8 mouse cellular contexts compared by ENCODE assay signal in the genomic region with DNA sequence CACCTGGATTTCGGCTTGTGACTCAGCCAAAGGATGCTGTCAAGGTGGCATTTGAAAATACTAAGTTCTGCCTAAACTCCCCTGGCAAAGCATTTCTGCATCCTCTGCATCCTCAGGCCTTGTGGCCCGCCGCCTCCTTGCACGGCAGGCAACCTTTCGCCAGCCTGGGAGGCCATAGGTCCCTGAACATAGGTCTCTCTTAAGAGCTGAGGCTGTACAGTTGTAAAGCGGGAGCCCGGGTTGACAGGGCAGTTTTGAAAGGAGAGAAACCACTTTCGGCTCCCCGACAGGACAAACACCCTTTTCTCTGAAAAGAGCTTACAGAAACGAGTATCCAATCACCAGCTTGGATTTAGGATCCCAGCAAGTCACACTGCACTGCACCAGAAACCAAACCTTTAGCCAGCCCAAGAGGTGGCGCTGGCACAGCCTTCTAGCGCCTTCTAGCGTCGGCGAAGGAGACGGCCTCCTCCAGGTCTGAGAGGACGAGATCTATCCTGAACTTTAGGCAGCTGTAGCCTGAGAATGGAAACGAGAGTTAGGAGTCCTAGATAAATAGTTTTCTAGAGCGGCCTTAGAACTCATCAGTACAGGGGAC. TPM values are rescaled to one million over a fixed set of nuclear protein-coding genes. Genes with fewer than 3 reads are reported as not detected.
DNase-seq lines count a peak whose midpoint lies in the region; ATAC-seq and TF ChIP-seq lines count a peak whose summit lies in the region.

No protein-coding gene starts in this region.

- H3K36me3 ChIP-seq in intestine, postnatal 0 days (ENCODE audit: control insufficient read depth, insufficient read depth) = no peaks in the 10 kb centered on the region
- no peaks in the 10 kb centered on the region for H3K36me3 ChIP-seq in midbrain, embryonic 10.5 days
- no peaks in the 10 kb centered on the region for H3K36me3 ChIP-seq in small intestine, adult 2 months (ENCODE audit: control insufficient read depth, insufficient read depth, low read length)

- H3K27me3 ChIP-seq in intestine, postnatal 0 days (replicated peaks; ENCODE audit: control insufficient read depth, insufficient read depth, low read length) = no peaks in the 10 kb centered on the region
- no peaks in the 10 kb centered on the region for H3K27me3 ChIP-seq in midbrain, embryonic 10.5 days (ENCODE audit: low read depth, poor library complexity, severe bottlenecking)
- H3K27me3 ChIP-seq in small intestine, adult 2 months (ENCODE audit: control insufficient read depth, insufficient read depth, low read length) = no peaks in the 10 kb centered on the region

- peak overlapping the region; percentile 44 for H3K4me2 ChIP-seq in intestine, postnatal 0 days (replicated peaks; ENCODE audit: low read depth)

- H3K9me3 ChIP-seq in intestine, postnatal 0 days (ENCODE audit: control insufficient read depth) = peaks cover 5% of the 10 kb centered on the region; the same call in 1 of the 2 replicates
- no peaks in the 10 kb centered on the region for H3K9me3 ChIP-seq in midbrain, embryonic 10.5 days (replicated peaks)

- peak; percentile 72 for ATAC-seq in intestine, postnatal 0 days

- TF ChIP-seq CTCF in intestine, postnatal 0 days (IDR thresholded peaks at IDR 0.05; ENCODE audit: low read depth) = peak; percentile 99
- peak; percentile 99 for TF ChIP-seq CTCF in small intestine, adult 2 months (IDR thresholded peaks at IDR 0.05; ENCODE audit: extremely low read depth, insufficient read length, insufficient replicate concordance, low read depth, low read length)

- WGBS in intestine, postnatal 0 days = 17% methylated on average over 19 of the region's 19 CpGs
- WGBS in midbrain, embryonic 10.5 days = 9% methylated on average over 19 of the region's 19 CpGs
- WGBS in small intestine, adult 2 months = 17% methylated on average over 19 of the region's 19 CpGs

- H3K4me3 ChIP-seq in intestine, postnatal 0 days (ENCODE audit: low read depth, low read length) = no peak overlapping the region
- peak overlapping the region; percentile 44 for H3K4me3 ChIP-seq in midbrain, embryonic 10.5 days
- H3K4me3 ChIP-seq in small intestine, adult 2 months (ENCODE audit: low read depth, low read length) = no peak overlapping the region

- intact Hi-C loops in left cerebral cortex, postnatal 36 days (cut with DNase I) = loop anchor here (1.0 kb wide), 1 partner anchor 126 kb away; no protein-coding TSS in a partner anchor

- DNase-seq in 3T3-L1 (ENCODE audit: low read depth, low spot score) = peak; percentile 84
- DNase-seq in adrenal gland, adult 8-10 months = peak; percentile 50
- DNase-seq in embryo, embryonic 11.5 days (ENCODE audit: low read depth, low spot score) = peak; percentile 67
- DNase-seq in heart, adult 11 months = peak; percentile 95
- peak; percentile 63 for DNase-seq in left cerebral cortex, postnatal 36 days (ENCODE audit: low spot score in 2 of 2)
- DNase-seq in midbrain, embryonic 10.5 days (ENCODE audit: low spot score) = peak; percentile 83

- H3K4me1 ChIP-seq in intestine, postnatal 0 days (replicated peaks; ENCODE audit: control insufficient read depth, insufficient read depth, low read length) = no peaks in the 10 kb centered on the region
- peaks cover 16% of the 10 kb centered on the region for H3K4me1 ChIP-seq in midbrain, embryonic 10.5 days
- peaks cover 12% of the 10 kb centered on the region for H3K4me1 ChIP-seq in small intestine, adult 2 months (ENCODE audit: control insufficient read depth, insufficient read depth, insufficient read length, low read length)

- no peak overlapping the region for H3K9ac ChIP-seq in intestine, postnatal 0 days (ENCODE audit: low read depth, low read length)

- no peak overlapping the region for H3K27ac ChIP-seq in intestine, postnatal 0 days (ENCODE audit: low read depth, low read length)
- peak overlapping the region; percentile 78 for H3K27ac ChIP-seq in midbrain, embryonic 10.5 days (replicated peaks)
- H3K27ac ChIP-seq in small intestine, adult 2 months (ENCODE audit: insufficient read depth, low read depth, low read length) = no peak overlapping the region

- no peak for TF ChIP-seq POLR2A in small intestine, adult 2 months (IDR thresholded peaks at IDR 0.05; ENCODE audit: low read depth, low read length)

RNA-seq across cellular contexts. Expression of a gene that starts 50.2 kb away (rescaled TPM):
- 100 to 1,000 TPM; 281 to 615 (median 513) TPM for total RNA-seq in adrenal gland, adult 8-10 months (2022)
- 261 and 328 TPM in 2 replicates for polyA plus RNA-seq in intestine, postnatal 0 days (2015; fragmentation: Nextera tagmentation; extraction: Ambion mirVana)
- 100 to 1,000 TPM; 256 to 346 TPM for total RNA-seq in left cerebral cortex, postnatal 36 days (2021)
- polyA plus RNA-seq in midbrain, embryonic 10.5 days (2016; fragmentation: Nextera tagmentation; extraction: Ambion mirVana) = 505 and 561 TPM in 2 replicates
- polyA plus RNA-seq in small intestine, adult 2 months (2012; rRNA removed) = 90.3 and 250 TPM in 2 replicates
